Mouse (Mus musculus) intestine, embryonic 14.5 days (tissue): ENCODE measurements around the gene 9230104L09Rik. TPM values are rescaled to one million over a fixed set of nuclear protein-coding genes. Genes with fewer than 3 reads are reported as not detected.

Experiments used
- polyA plus RNA-seq: library from polyadenylated mRNA; unstranded; fragments of >200 nt; fragmentation: Nextera tagmentation; extraction: Ambion mirVana; gene quantifications from 2 replicates; pipeline ENCODE4 v1.2.1, GENCODE M21; 2014

The 9230104L09Rik gene
- polyA plus RNA-seq, 1 experiment from 2014 or later, result not detected

Other genes starting within 250 kb of the 9230104L09Rik start
- gene Nxt1, start 192.4 kb downstream of the 9230104L09Rik start, polyA plus RNA-seq, result 88.9 and 104 TPM in 2 replicates
- 17.9 and 21.6 TPM in 2 replicates for gene Gzf1, start 184.0 kb downstream of the 9230104L09Rik start, polyA plus RNA-seq
- 5.5 and 7.6 TPM in 2 replicates for gene Napb, start 132.6 kb downstream of the 9230104L09Rik start, polyA plus RNA-seq
- not detected in 2 replicates for gene Cstl1, start 114.7 kb downstream of the 9230104L09Rik start, polyA plus RNA-seq
- not detected in 2 replicates for gene Cst11, start 93.5 kb downstream of the 9230104L09Rik start, polyA plus RNA-seq
- not detected in 2 replicates for gene 8030411F24Rik, start 83.0 kb downstream of the 9230104L09Rik start, polyA plus RNA-seq
- gene Cst12, start 75.7 kb downstream of the 9230104L09Rik start, polyA plus RNA-seq, result 0.36 and 0.49 TPM in 2 replicates
- gene Cst8, start 66.3 kb downstream of the 9230104L09Rik start, polyA plus RNA-seq, result not detected in 2 replicates
- not detected in 2 replicates for gene Cst13, start 45.0 kb downstream of the 9230104L09Rik start, polyA plus RNA-seq
- gene Cst9, start 29.9 kb downstream of the 9230104L09Rik start, polyA plus RNA-seq, result not detected in 2 replicates
- gene Cst3, start 10.7 kb upstream of the 9230104L09Rik start, polyA plus RNA-seq, result 404 and 423 TPM in 2 replicates
- not detected in 2 replicates for gene Gm1330, start 138.2 kb upstream of the 9230104L09Rik start, polyA plus RNA-seq
- gene Gm10750, start 152.2 kb upstream of the 9230104L09Rik start, polyA plus RNA-seq, result not detected in 2 replicates